Mouse (Mus musculus) hindbrain, embryonic 12.5 days (tissue): Measurements from ENCODE around the gene Med7. TPM values are rescaled to one million over a fixed set of nuclear protein-coding genes. Genes with fewer than 3 reads are reported as not detected.
A peak's percentile ranks its signal among the peaks of the same experiment; 100 is the strongest.
"Not testable (repeated sequence)": the region's sequence is repeated elsewhere in the genome, so short reads cannot be mapped to it uniquely, and the experiment has no call there.

Source experiments
- ATAC-seq: fragments of 200-750 bp; cut with Nextera tagmentation; 2 replicates; pipeline ENCODE4 v1.8.0; 2017; ENCODE audit warnings: moderate TSS enrichment; ENCODE audit not compliant: low FRiP score
- H3K27ac ChIP-seq: fragments of 300-500 bp; sonication (generic); 2 replicates; pipeline ENCODE4 v1.5.1; 2016; ENCODE audit warnings: mild to moderate bottlenecking
- H3K27me3 ChIP-seq: fragments of 300-500 bp; sonication (generic); 2 replicates; pipeline ENCODE4 v1.6.1; 2016; ENCODE audit warnings: mild to moderate bottlenecking
- H3K36me3 ChIP-seq: fragments of 300-500 bp; sonication (generic); 2 replicates; pipeline ENCODE4 v1.6.1; 2016; ENCODE audit warnings: mild to moderate bottlenecking
- H3K4me1 ChIP-seq: fragments of 300-500 bp; sonication (generic); 2 replicates; pipeline ENCODE4 v1.6.1; 2016
- H3K4me2 ChIP-seq: fragments of 300-500 bp; sonication (generic); replicated peaks from 2 replicates; pipeline ENCODE4 v1.6.1; 2016; ENCODE audit warnings: mild to moderate bottlenecking
- H3K4me3 ChIP-seq: fragments of 300-500 bp; sonication (generic); 2 replicates; pipeline ENCODE4 v1.5.1; 2016; ENCODE audit warnings: mild to moderate bottlenecking
- H3K9ac ChIP-seq: fragments of 300-500 bp; sonication (generic); 2 replicates; pipeline ENCODE4 v1.6.1; 2016; ENCODE audit warnings: mild to moderate bottlenecking, moderate library complexity
- H3K9me3 ChIP-seq: fragments of 300-500 bp; sonication (generic); replicated peaks from 2 replicates; pipeline ENCODE4 v1.6.1; 2016; ENCODE audit warnings: mild to moderate bottlenecking
- WGBS: fragments of 180-500 bp; shearing (Covaris S2); methylation state at CpG from one replicate; pipeline ENCODE4 v1.1.7; 2016; 5-methylcytosine and 5-hydroxymethylcytosine counted together
- polyA plus RNA-seq: library from polyadenylated mRNA; unstranded; fragments of >200 nt; fragmentation: Nextera tagmentation; extraction: Ambion mirVana; gene quantifications from 2 replicates; pipeline ENCODE4 v1.2.1, GENCODE M21; 2016

Gene Med7
- polyA plus RNA-seq, 1 experiment from 2014 or later, result 85.9 TPM

DNA sequence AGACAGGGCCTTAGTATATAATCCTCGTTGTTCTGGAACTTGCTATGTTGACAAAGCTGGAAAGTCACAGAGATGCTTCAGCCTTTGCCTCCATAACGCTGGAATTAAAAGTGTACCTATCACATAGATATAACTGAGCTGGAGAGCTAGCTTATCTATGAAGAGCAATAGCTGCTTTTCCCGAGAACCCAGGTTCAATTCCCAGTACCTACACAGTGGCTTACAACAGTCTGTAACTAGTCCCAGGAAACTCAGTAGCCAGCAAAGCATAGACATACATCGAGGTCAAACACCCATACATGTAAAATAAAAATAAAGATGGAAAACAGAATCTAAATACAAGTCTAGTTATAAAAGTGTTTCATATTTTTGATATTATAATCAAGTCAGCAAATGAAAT is 38.3 kb upstream of the Med7 start:
- 90% methylated on average over 4 of the region's 4 CpGs for WGBS
- Histone ChIP-seq H3K4me2 (no peak overlapping the region), H3K4me3 (no peak overlapping the region)

DNA sequence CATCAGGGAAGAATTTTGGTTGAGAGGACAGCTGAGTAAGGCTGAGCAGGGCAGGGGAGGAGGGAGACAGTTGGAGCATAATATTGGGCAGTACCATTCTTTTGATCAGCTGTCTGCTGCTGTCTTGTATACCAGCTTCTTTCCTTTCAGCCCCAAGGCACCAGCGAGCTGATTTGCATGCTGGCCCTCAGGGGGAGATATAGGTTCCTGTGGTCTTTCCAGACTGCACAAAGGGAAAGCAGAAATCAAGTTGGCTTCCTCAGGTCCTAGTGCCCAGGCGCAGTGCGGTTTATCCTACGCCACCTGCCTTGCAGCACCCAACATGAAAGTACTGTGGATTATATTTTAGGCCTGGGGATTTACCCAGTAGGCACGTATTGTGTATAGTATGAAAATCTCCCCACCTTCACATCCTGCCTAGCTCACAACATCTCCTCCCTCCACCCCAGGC is 37.8 kb upstream of the Med7 start:
- no peak overlapping the region for H3K9ac ChIP-seq
- no peaks in the 10 kb centered on the region for H3K4me1 ChIP-seq
- 70% methylated on average over 5 of the region's 5 CpGs for WGBS
- H3K9me3 ChIP-seq, result no peaks in the 10 kb centered on the region
- no peak for ATAC-seq
- no peaks in the 10 kb centered on the region for H3K27me3 ChIP-seq
- H3K27ac ChIP-seq, result no peak overlapping the region
- H3K4me3 ChIP-seq, result no peak overlapping the region
- no peaks in the 10 kb centered on the region for H3K36me3 ChIP-seq
- no peak overlapping the region for H3K4me2 ChIP-seq

More for the DNA sequence above, 38.3 kb upstream of the Med7 start:
- ATAC-seq, result no peak
- Histone ChIP-seq H3K4me1 (no peaks in the 10 kb centered on the region), H3K9ac (no peak overlapping the region), H3K27me3 (no peaks in the 10 kb centered on the region), H3K36me3 (no peaks in the 10 kb centered on the region), H3K9me3 (no peaks in the 10 kb centered on the region), H3K27ac (no peak overlapping the region)

DNA sequence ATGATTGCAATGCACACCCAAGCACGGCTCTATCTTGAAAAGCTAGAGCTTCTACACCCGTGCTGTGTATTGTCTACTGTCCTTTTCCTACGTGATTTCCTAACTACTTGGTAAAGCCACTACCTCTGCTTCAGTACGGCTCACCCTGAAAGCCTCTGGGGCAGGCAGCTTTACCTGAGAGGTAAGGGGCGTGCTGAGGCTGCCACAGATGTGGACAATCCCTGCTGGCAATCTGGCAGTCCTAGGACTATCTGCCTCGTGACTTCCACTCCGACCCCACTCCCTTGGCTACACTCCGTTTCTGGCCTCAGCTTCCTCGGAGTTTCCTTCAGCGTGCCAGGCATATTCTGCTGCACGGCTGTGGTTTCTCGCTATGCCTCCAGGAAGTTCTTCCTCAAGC is 35.2 kb upstream of the Med7 start:
- no peak for ATAC-seq
- no peak overlapping the region for H3K9ac ChIP-seq
- no peaks in the 10 kb centered on the region for H3K36me3 ChIP-seq
- no peaks in the 10 kb centered on the region for H3K9me3 ChIP-seq
- no peak overlapping the region for H3K4me3 ChIP-seq
- H3K4me2 ChIP-seq, result no peak overlapping the region
- 89% methylated on average over 12 of the region's 12 CpGs for WGBS
- H3K4me1 ChIP-seq, result no peaks in the 10 kb centered on the region; the same call in 1 of the 2 replicates
- H3K27ac ChIP-seq, result no peak overlapping the region
- H3K27me3 ChIP-seq, result no peaks in the 10 kb centered on the region

DNA sequence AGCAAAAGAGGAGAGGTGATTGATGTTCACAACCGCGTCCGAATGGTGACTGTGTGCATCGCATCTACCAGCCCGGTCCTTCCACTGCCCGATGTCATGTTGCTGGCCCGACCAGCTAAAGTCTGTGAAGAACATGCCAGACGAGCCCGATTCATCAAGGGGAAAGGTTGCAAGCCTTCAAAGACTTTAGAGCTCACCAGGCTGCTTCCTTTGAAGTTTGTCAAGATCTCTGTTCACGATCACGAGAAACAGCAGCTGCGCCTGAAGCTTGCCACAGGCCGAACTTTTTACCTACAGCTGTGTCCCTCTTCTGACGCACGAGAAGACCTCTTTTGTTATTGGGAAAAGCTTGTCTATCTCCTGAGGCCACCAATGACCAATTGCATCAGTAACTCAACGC is 31.7 kb upstream of the Med7 start:
- Histone ChIP-seq H3K4me2 (no peak overlapping the region), H3K27me3 (no peaks in the 10 kb centered on the region), H3K4me1 (no peaks in the 10 kb centered on the region; the same call in 1 of the 2 replicates), H3K9ac (no peak overlapping the region), H3K27ac (no peak overlapping the region), H3K36me3 (no peaks in the 10 kb centered on the region), H3K9me3 (no peaks in the 10 kb centered on the region), H3K4me3 (no peak overlapping the region)
- no peak for ATAC-seq
- WGBS, result 82% methylated on average over 16 of the region's 16 CpGs

DNA sequence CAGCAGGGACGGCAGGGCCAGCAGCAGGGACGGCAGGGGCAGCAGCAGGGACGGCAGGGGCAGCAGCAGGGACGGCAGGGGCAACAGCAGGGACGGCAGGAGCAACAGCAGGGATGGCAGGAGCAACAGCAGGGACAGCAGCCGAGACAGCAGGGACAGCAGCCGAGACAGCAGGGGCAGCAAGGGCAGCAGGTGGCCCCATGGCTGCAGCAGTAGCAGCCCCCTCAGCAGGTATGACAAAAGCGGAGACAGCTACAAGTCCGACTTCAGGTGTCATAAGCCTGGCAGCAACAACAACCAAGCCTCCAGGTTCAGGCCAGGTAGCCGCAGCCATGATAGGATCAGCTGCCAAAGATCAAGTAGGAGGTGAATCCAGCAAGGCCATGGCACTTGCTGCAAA is 30.0 kb upstream of the Med7 start:
- H3K9me3 ChIP-seq, result no peaks in the 10 kb centered on the region
- H3K27ac ChIP-seq, result no peak overlapping the region
- H3K4me3 ChIP-seq, result no peak overlapping the region
- H3K9ac ChIP-seq, result no peak overlapping the region
- H3K36me3 ChIP-seq, result no peaks in the 10 kb centered on the region
- ATAC-seq, result no peak
- 0 out of 2 replicates have a peak overlapping the region, but pooled peaks have one; percentile 21 for H3K4me2 ChIP-seq
- WGBS, result 30% methylated on average over 10 of the region's 10 CpGs
- H3K4me1 ChIP-seq, result no peaks in the 10 kb centered on the region; the same call in 1 of the 2 replicates
- H3K27me3 ChIP-seq, result no peaks in the 10 kb centered on the region

DNA sequence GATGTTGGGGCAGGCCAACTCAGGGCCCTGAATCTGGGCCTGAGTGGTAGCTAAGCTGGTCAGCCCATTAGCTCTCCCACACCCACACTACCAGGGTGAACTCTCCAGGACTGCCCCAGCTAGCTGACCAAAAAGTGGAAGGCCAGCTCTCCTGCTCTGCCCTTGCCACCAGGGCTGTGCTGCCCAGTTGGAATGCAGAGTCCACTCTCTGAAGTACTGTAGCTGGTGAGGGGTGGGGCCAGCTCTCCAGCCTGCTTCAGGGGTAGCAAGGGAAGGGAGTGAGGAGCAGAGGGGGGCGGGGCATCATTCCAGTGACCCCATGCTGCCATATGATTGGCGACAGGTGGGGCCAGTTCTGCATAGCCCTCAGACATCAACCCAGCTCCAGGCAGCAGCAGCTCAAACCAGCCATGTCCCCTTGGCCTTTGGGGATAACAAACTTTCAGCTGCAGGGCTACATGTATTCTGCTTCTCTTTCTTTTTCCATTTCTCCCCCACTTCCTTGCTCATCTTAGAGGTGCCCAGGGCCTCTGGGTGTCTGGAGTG is 26.6 kb upstream of the Med7 start:
- no peaks in the 10 kb centered on the region for H3K27me3 ChIP-seq
- no peak overlapping the region for H3K4me3 ChIP-seq
- H3K27ac ChIP-seq, result no peak overlapping the region
- no peak overlapping the region for H3K9ac ChIP-seq
- H3K4me1 ChIP-seq, result no peaks in the 10 kb centered on the region; the same call in 1 of the 2 replicates
- no peak for ATAC-seq
- H3K36me3 ChIP-seq, result no peaks in the 10 kb centered on the region
- no peaks in the 10 kb centered on the region for H3K9me3 ChIP-seq
- 57% methylated on average over 2 of the region's 2 CpGs for WGBS
- no peak overlapping the region for H3K4me2 ChIP-seq

DNA sequence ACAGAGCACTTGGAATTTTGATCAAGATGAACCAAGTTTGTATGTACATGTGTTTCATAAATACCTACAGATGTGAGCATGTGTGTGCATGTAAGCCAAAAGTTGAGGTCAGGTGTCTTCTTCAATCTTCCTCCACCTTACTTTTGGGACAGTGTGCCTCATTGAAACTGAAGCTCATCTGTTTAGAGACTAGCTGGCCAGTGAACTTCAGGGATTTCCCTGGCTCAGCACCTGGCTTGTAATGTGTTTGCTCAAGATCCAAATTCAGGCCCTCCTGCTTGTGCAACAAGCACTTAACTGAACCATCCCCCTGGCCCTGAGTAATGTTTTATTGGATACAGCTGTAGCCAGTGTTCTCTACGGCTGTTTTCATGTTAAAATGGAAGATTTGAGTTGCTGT is 18.3 kb upstream of the Med7 start:
- H3K9ac ChIP-seq, result no peak overlapping the region
- no peak for ATAC-seq
- H3K9me3 ChIP-seq, result no peaks in the 10 kb centered on the region
- no peak overlapping the region for H3K27ac ChIP-seq
- no peaks in the 10 kb centered on the region for H3K36me3 ChIP-seq
- H3K4me1 ChIP-seq, result no peaks in the 10 kb centered on the region
- no peak overlapping the region for H3K4me2 ChIP-seq
- WGBS, result 76% methylated on average over 1 of the region's 1 CpGs
- H3K4me3 ChIP-seq, result no peak overlapping the region
- no peaks in the 10 kb centered on the region for H3K27me3 ChIP-seq

DNA sequence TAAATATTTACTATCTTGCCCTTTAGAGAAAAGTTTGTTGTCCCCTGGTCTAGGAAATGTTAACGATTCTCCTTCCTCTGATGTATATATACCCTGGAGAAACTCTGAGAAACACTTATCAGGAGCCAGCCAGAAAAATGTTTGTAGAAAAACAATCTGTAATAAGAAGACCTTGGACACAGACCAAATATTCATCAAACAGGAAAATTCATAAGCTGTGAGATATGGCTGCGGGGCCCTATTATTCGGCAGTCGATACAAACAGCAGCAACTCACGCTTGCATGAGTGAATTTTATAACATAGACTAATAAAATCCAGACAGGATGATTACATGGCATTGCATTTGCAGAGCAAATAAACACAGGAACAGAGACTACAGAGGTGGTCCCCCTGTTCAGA is 17.9 kb upstream of the Med7 start:
- ATAC-seq, result no peak
- Histone ChIP-seq H3K9ac (no peak overlapping the region), H3K27me3 (no peaks in the 10 kb centered on the region), H3K27ac (no peak overlapping the region), H3K9me3 (no peaks in the 10 kb centered on the region), H3K36me3 (no peaks in the 10 kb centered on the region), H3K4me1 (no peaks in the 10 kb centered on the region), H3K4me2 (no peak overlapping the region), H3K4me3 (no peak overlapping the region)
- 89% methylated on average over 5 of the region's 5 CpGs for WGBS

DNA sequence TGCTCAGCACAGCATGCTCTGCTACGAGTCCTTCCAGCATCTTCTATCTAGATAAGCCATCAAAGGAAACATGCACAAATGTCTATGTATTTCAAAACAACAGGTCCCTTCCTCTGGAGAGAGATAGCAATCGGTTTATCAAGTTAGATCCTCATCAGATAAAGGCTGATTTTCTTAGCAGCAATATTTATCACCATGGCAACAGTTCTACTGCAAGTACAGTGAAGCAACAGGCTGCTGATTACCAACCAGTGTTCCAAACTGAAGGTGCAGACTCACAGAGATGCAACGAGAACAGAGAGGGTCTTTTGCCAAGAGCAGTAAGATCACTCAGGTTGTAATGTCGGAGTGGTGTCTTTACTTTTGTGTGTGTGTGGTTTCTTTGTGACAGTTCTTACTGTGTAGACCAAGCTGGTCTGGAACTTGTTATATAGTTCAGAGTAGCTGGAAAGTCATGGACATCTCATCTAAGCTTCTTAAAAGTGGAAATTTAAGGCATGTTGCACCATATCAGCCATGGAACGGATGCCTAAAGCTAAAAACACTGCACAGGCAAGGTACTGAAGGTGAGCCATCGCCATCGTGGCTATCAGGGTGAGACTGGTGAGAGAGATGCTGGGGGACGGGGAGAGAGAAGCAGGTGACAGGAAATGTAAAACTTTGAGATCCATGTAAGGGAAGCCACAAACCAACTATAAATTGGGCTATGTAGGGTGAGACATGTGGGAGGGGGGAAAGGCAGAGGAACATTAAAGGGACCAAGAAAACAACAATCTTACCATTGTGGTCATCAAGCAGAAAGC is 15.4 kb upstream of the Med7 start:
- Histone ChIP-seq H3K9me3 (no peaks in the 10 kb centered on the region), H3K27me3 (no peaks in the 10 kb centered on the region), H3K4me3 (no peak overlapping the region), H3K9ac (no peak overlapping the region), H3K27ac (no peak overlapping the region), H3K4me1 (no peaks in the 10 kb centered on the region), H3K36me3 (no peaks in the 10 kb centered on the region), H3K4me2 (no peak overlapping the region)
- no peak for ATAC-seq
- 86% methylated on average over 8 of the region's 8 CpGs for whole genome bisulfite sequencing

DNA sequence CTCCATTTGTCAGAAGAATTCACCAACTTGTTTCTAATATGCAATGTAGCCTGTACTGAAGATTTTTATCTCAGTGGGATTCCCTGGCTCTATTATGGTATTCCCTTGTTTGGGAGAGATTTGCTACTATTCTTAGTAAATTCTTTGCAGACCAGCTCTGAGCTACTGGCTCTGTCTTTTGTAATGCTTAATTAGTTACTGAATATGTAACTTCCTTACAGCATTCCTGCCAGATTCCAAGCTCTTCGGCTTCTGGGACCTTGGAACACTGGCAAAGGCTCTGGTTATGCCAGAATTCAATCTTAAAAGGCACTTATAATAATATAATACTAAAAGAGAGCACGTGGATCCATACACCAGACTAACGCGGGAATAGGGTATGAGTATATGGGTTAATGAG is 8.6 kb upstream of the Med7 start:
- WGBS, result 41% methylated on average over 4 of the region's 4 CpGs
- H3K27me3 ChIP-seq, ATAC-seq, H3K9me3 ChIP-seq, H3K9ac ChIP-seq, H3K36me3 ChIP-seq, H3K27ac ChIP-seq, H3K4me2 ChIP-seq, H3K4me1 ChIP-seq, H3K4me3 ChIP-seq: not testable (repeated sequence)

DNA sequence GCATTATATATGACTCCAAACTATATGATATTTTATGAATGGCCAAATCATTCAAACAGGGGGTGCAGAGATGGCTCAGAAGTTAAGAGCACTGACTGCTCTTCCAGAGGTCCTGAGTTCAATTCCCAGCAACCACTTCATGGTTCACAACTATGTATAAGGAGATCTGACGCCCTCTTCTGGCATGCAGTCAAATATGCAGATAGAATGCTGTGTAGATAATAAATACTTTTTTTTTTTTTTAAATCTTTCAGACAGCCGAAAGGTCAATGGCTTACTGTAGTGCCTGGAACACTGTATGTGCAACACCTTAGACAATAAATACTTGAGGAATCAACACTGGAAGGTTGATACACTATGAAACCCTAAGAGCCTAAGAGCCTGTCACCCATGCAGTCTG is 6.6 kb upstream of the Med7 start:
- H3K27ac ChIP-seq, result no peak overlapping the region
- H3K4me2 ChIP-seq, result no peak overlapping the region
- no peaks in the 10 kb centered on the region for H3K27me3 ChIP-seq
- WGBS, result 88% methylated on average over 2 of the region's 2 CpGs
- no peak overlapping the region for H3K4me3 ChIP-seq
- no peak for ATAC-seq
- no peaks in the 10 kb centered on the region for H3K36me3 ChIP-seq
- H3K9me3 ChIP-seq, result no peaks in the 10 kb centered on the region
- no peak overlapping the region for H3K9ac ChIP-seq
- H3K4me1 ChIP-seq, result no peaks in the 10 kb centered on the region

DNA sequence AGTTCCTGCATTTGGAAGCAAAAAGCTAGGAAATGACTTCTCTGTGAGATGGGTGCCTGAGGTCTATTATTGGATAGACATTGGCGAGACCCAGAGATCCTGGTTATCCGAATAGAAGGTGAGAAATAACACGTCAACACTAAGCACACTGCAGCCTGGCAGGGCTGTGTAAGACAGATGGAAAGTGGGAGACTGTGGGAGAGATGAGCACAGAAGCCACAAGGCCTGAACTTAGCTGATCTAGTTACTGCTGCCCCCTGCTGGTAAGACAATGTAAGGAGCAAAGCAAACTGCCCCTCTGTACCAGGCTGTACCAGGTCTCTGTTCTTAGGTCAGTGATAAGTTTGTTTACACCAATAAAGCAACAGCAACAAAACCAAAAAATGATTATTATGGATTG is 5.6 kb upstream of the Med7 start:
- no peaks in the 10 kb centered on the region for H3K27me3 ChIP-seq
- no peaks in the 10 kb centered on the region for H3K9me3 ChIP-seq
- H3K27ac ChIP-seq, result no peak overlapping the region
- H3K4me2 ChIP-seq, result no peak overlapping the region
- H3K9ac ChIP-seq, result no peak overlapping the region
- H3K36me3 ChIP-seq, result no peaks in the 10 kb centered on the region
- H3K4me3 ChIP-seq, result no peak overlapping the region
- ATAC-seq, result peak; percentile 92
- WGBS, result 23% methylated on average over 3 of the region's 3 CpGs
- no peaks in the 10 kb centered on the region for H3K4me1 ChIP-seq

DNA sequence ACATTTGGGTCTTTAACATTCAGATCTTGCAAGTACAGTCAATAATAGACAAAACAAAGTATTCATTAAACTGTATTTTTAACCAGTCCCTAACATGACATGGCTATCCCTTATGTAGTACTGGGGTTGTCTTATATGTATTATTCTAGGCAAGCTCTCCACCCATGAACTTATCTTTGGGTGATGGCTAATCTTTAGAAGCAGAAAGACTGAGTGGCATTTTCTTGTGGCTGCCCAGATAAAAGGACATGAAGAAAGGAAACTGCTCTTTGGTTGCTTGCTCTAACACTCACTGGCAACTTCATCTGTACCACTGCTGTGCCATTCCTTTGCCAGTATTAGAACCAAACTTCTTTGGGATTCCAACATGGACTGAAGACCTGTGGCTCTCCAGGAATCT is 1.4 kb upstream of the Med7 start:
- no peak overlapping the region for H3K27ac ChIP-seq
- peaks cover 4% of the 10 kb centered on the region for H3K4me1 ChIP-seq
- no peaks in the 10 kb centered on the region for H3K9me3 ChIP-seq
- ATAC-seq, result no peak
- H3K4me2 ChIP-seq, result no peak overlapping the region
- no peak overlapping the region for H3K9ac ChIP-seq
- H3K4me3 ChIP-seq, result no peak overlapping the region
- H3K36me3 ChIP-seq, result 0 out of 2 replicates have a peak, but pooled peaks cover under 1% of the 10 kb centered on the region
- no peaks in the 10 kb centered on the region for H3K27me3 ChIP-seq
